Mouse (Mus musculus): Measurements from ENCODE around the gene Il13. TPM values are rescaled to one million over a fixed set of nuclear protein-coding genes. Genes with fewer than 3 reads are reported as not detected.

The Il13 gene
- not detected in 2 replicates for polyA plus RNA-seq (2016; fragmentation: Nextera tagmentation; extraction: Ambion mirVana)

DNA sequence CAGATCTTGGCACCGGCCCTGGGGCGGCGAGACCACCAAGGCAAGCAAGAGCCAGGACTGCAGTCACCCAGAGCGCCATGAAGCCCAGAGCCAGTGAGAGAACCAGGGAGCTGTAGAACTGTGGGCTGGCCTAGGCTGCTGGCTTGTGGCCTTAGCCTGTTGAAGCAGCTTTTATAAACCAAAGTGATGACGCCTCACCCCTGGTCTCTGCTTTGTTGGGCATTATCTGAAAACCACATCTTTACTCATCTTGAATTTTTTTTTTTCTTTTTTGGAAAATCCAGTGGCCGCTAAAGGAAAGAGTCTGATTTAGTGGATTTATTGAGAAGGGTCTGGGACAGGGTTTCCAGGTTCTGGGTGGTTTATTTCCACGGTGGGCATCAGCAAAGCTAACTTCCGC is at the start of gene Il13:
Gene Il13 (minus strand): TSS at position 147 of the 400 bp plus-strand sequence.
- WGBS: 92% methylated on average over 8 of the region's 8 CpGs

DNA sequence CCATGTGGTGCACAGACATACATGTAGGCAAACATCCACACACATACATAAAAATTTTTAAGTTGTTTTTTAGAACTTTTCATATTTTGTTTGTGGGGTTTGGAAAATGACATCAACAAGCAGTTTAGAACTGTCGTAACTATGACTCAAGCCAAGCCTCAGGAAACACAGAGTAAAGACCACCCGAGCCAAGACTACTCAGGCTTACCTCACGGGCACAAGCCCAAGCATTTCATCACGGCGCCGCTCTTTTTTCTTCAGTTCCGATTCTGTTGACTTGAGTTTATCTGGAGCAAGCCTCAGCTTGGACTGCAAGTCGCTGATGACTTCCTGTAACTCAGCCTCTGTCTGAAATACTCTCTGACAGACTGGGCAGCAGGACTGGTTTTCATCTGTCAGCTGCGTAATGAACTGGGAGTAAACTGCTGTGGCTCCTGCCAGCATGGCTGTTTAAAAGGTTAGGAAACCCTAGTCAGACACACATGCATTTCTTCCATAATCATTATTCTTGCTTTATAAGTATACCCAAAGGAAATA is 48.6 kb upstream of the Il13 start:
- H3K9ac ChIP-seq: no peak overlapping the region
- H3K9me3 ChIP-seq: no peaks in the 10 kb centered on the region
- peaks cover 24% of the 10 kb centered on the region for H3K36me3 ChIP-seq
- no peaks in the 10 kb centered on the region for H3K4me1 ChIP-seq
- H3K4me3 ChIP-seq: no peak overlapping the region
- H3K4me2 ChIP-seq (replicated peaks): no peak overlapping the region
- H3K27me3 ChIP-seq (replicated peaks): no peaks in the 10 kb centered on the region
- ATAC-seq (ENCODE audit: low FRiP score, low read depth): no peak
- H3K27ac ChIP-seq: no peak overlapping the region
- WGBS: 93% methylated on average over 9 of the region's 9 CpGs

More for the DNA sequence above, at the start of gene Il13:
- Histone ChIP-seq H3K27me3 (replicated peaks) (peaks cover 21% of the 10 kb centered on the region), H3K36me3 (no peaks in the 10 kb centered on the region), H3K4me2 (replicated peaks) (no peak within 1 kb of the TSS), H3K27ac (no peak within 1 kb of the TSS), H3K4me1 (peaks cover 14% of the 10 kb centered on the region), H3K9ac (no peak within 1 kb of the TSS), H3K9me3 (no peaks in the 10 kb centered on the region), H3K4me3 (no peak within 1 kb of the TSS)
- no peak for ATAC-seq (ENCODE audit: low FRiP score, low read depth)

DNA sequence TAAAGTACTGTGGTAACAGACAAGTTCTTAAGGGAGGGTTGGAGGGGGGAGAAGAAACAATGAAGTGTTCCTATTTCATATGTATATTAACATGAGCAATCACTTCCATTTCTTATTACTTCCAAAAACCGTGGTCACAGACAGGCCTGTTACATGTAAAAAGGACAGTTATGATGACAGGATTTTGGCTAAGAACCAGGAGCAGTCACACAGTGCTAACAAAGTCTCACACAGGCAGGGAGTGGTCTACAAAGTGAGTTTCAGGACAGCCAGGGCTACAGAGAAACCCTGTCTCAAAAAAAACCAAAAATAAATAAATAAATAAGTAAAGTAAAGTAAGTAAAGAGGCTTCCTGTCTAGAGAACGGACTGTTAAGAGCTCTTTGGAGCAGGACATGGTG is 47.7 kb upstream of the Il13 start:
- Histone ChIP-seq H3K4me1 (no peaks in the 10 kb centered on the region), H3K4me3 (no peak overlapping the region), H3K27me3 (replicated peaks) (no peaks in the 10 kb centered on the region), H3K36me3 (peaks cover 24% of the 10 kb centered on the region), H3K4me2 (replicated peaks) (no peak overlapping the region), H3K9me3 (no peaks in the 10 kb centered on the region), H3K9ac (no peak overlapping the region), H3K27ac (no peak overlapping the region)
- WGBS: 93% methylated on average over 2 of the region's 2 CpGs
- no peak for ATAC-seq (ENCODE audit: low FRiP score, low read depth)

DNA sequence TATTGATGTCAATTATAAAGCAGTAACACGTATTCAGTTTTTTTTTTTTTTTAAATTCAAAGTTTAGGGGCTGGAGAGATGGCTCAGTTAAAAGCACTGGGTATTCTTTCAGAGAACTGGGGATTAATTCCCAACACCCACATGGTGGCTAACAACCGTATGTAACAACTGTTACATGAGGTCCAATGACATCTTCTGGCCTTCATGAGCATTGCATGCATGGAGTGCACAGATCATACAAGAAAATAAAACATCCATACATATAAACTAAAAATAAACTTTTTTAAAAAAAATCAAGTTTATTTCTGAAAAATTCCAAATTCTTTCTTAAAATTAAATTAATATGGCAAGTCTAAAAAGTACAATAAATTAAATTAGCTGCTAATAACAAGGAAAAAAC is 47.2 kb upstream of the Il13 start:
- 95% methylated on average over 2 of the region's 2 CpGs for WGBS
- no peak for ATAC-seq (ENCODE audit: low FRiP score, low read depth)
- Histone ChIP-seq H3K36me3 (peaks cover 21% of the 10 kb centered on the region), H3K4me3 (no peak overlapping the region), H3K4me1 (no peaks in the 10 kb centered on the region), H3K27ac (no peak overlapping the region), H3K27me3 (replicated peaks) (no peaks in the 10 kb centered on the region), H3K9ac (no peak overlapping the region), H3K9me3 (no peaks in the 10 kb centered on the region), H3K4me2 (replicated peaks) (no peak overlapping the region)

DNA sequence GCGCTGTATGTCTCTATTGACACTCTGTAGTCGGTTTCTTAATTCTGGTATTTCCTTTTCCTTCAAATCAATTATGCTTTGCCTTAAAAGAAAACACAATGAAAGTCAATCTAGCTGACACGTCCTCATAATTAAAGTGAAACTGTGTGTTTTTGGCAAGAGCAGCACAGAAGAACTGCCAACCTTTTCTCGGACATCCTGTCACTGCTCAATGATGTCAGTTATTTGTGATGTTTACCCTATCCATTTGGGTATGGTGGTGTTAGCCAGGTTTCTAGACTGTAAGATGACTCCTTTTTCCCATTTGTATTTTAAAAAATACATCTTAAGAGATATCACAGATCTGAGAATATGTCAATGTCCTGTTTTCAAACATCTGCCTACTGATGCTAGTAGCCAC is 45.6 kb upstream of the Il13 start:
- WGBS: 87% methylated on average over 4 of the region's 4 CpGs

DNA sequence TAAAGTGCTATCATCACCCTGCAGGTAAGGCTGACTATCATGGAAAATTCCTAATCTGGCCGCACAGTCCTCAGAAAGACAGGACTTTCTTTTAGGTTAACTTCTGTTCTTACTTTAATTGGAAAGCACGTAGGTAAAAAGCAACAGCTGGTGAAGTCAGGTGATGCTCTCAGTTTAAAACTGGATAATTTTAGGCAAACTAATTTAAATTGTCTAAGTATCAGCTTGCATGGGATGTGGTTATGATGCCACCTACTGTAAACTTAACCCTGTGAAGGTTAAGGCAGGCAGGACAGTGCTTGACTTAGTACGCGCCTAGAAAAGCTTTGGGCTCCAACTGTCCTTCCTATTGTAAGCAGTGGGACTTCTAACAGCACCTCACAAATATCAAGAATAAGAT is 36.9 kb upstream of the Il13 start:
- H3K27me3 ChIP-seq (replicated peaks): no peaks in the 10 kb centered on the region
- H3K36me3 ChIP-seq: peaks cover 39% of the 10 kb centered on the region
- H3K4me1 ChIP-seq: no peaks in the 10 kb centered on the region
- no peak overlapping the region for H3K9ac ChIP-seq
- no peak overlapping the region for H3K27ac ChIP-seq
- 97% methylated on average over 4 of the region's 4 CpGs for WGBS
- ATAC-seq (ENCODE audit: low FRiP score, low read depth): no peak
- no peak overlapping the region for H3K4me2 ChIP-seq (replicated peaks)
- no peak overlapping the region for H3K4me3 ChIP-seq
- no peaks in the 10 kb centered on the region for H3K9me3 ChIP-seq

More for the DNA sequence above, 45.6 kb upstream of the Il13 start:
- H3K9me3 ChIP-seq: no peaks in the 10 kb centered on the region
- no peak overlapping the region for H3K4me2 ChIP-seq (replicated peaks)
- H3K27ac ChIP-seq: no peak overlapping the region
- ATAC-seq (ENCODE audit: low FRiP score, low read depth): no peak
- peaks cover 28% of the 10 kb centered on the region for H3K36me3 ChIP-seq
- H3K27me3 ChIP-seq (replicated peaks): no peaks in the 10 kb centered on the region
- no peaks in the 10 kb centered on the region for H3K4me1 ChIP-seq
- no peak overlapping the region for H3K9ac ChIP-seq
- H3K4me3 ChIP-seq: no peak overlapping the region

DNA sequence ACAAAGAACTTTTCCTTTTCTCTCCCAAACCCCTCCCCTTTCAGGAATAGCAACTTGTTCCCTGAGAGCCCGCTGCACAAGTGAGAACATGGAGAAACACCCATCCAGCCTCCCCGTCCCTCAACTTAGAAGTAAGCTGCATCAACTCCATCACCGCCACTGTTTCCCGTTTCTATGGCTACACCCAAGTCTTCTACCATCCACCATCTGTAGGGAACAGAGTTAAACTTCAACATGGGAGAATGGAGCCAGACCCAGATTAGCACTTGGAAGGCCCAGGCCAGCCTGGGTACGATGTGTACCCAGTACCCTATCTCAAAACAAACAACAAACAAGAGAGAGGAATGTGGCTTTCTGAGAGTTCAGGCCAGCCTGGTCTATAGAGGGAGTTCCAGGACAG is 29.6 kb upstream of the Il13 start:
- Histone ChIP-seq H3K4me3 (no peak overlapping the region), H3K4me2 (replicated peaks) (no peak overlapping the region), H3K9ac (no peak overlapping the region), H3K27ac (no peak overlapping the region), H3K4me1 (no peaks in the 10 kb centered on the region), H3K9me3 (no peaks in the 10 kb centered on the region), H3K36me3 (peaks cover 22% of the 10 kb centered on the region), H3K27me3 (replicated peaks) (no peaks in the 10 kb centered on the region)
- 81% methylated on average over 5 of the region's 5 CpGs for WGBS
- ATAC-seq (ENCODE audit: low FRiP score, low read depth): no peak

DNA sequence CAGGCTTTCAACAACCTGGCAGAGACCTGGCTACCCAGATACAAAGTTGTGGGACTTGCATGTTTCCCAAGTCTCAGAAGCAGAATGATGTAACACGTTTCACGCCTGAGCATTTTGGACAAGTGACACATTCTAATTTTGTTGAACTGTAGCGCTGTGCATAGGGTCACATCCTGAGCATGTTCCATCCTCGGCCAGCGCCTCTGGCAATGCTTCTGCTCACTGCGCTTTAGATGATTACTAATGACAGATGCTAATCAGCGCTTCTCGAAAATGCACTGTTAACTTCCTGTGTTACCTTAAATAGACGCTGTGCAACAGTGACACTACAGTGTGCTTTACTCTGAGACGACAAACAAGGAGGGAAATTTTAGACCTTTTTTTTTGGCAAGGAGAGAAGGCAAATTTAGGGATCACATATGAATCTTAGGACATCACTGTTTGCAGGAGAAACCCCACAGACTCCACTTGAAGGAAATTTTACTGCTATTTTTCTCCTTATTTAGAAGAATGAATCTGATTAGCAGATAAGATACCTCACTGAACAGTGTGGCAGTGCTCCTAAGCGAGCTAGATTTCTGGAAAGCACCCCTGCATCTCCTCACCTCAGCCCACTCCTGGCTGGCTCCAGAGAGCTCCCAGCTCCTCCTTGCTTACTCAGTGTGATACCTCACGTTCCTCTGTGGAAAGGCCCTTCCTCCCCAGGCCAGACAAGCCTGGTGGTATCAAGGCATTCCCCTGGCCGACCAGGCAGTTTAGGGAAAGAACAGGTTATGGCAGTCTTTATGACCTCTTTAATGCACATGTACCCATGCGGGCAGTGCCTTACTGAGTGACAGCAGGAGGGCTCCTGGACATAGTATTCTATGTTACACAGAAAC is 28.5 kb upstream of the Il13 start:
- H3K27me3 ChIP-seq (replicated peaks): no peaks in the 10 kb centered on the region
- 84% methylated on average over 14 of the region's 14 CpGs for WGBS

DNA sequence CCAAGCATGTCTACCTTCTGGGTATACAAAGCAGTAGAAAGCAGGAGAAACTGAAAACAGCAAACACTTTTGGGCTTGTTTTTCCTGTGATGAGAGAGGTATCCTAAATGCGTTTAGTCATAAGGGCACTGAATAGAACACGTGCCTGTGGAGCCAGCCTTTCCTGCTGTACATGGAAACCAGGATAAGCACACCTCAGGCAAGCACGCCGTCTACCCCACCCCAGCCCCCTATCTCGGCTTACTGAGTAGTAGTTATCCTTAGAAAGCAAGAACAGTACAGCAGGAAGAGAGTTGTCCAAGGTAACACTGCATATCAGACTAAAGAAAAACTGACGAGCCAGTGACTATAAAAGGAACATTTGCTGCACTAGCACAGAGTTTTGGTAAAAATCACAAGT is 23.3 kb upstream of the Il13 start:
- H3K4me2 ChIP-seq (replicated peaks): no peak overlapping the region
- H3K27me3 ChIP-seq (replicated peaks): no peaks in the 10 kb centered on the region
- H3K9ac ChIP-seq: no peak overlapping the region
- H3K9me3 ChIP-seq: no peaks in the 10 kb centered on the region
- no peak overlapping the region for H3K27ac ChIP-seq
- WGBS: 89% methylated on average over 6 of the region's 6 CpGs
- no peak for ATAC-seq (ENCODE audit: low FRiP score, low read depth)
- 0 out of 2 replicates have a peak, but pooled peaks cover 8% of the 10 kb centered on the region for H3K36me3 ChIP-seq
- no peaks in the 10 kb centered on the region for H3K4me1 ChIP-seq
- H3K4me3 ChIP-seq: no peak overlapping the region

More for the DNA sequence above, 28.5 kb upstream of the Il13 start:
- Histone ChIP-seq H3K4me2 (replicated peaks) (no peak overlapping the region), H3K4me1 (no peaks in the 10 kb centered on the region), H3K36me3 (peaks cover 15% of the 10 kb centered on the region), H3K9me3 (no peaks in the 10 kb centered on the region), H3K27ac (no peak overlapping the region), H3K9ac (no peak overlapping the region), H3K4me3 (no peak overlapping the region)
- no peak for ATAC-seq (ENCODE audit: low FRiP score, low read depth)

DNA sequence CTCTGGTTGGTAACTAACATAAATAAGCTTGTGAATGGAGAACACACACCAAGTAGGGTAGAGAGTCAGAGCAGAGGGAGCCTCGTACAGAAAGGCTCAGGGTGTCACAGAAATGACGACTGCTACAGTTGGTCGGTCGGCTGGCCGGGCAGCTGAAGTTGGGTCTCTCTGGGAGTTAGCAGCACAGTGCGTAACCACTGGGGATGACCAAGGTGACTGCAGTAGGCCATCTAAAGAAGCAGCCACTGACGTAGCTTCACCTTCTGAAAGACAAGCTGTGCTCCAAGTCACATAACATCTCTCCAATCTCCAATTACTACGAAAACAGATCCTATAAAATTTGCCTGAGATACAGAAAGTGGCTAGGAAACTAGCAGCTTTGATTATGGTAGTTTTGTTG is 22.9 kb upstream of the Il13 start:
- Histone ChIP-seq H3K27ac (no peak overlapping the region), H3K9me3 (no peaks in the 10 kb centered on the region), H3K9ac (no peak overlapping the region), H3K27me3 (replicated peaks) (no peaks in the 10 kb centered on the region), H3K4me2 (replicated peaks) (no peak overlapping the region), H3K4me3 (no peak overlapping the region), H3K4me1 (no peaks in the 10 kb centered on the region), H3K36me3 (0 out of 2 replicates have a peak, but pooled peaks cover 8% of the 10 kb centered on the region)
- ATAC-seq (ENCODE audit: low FRiP score, low read depth): no peak
- 90% methylated on average over 8 of the region's 8 CpGs for WGBS

DNA sequence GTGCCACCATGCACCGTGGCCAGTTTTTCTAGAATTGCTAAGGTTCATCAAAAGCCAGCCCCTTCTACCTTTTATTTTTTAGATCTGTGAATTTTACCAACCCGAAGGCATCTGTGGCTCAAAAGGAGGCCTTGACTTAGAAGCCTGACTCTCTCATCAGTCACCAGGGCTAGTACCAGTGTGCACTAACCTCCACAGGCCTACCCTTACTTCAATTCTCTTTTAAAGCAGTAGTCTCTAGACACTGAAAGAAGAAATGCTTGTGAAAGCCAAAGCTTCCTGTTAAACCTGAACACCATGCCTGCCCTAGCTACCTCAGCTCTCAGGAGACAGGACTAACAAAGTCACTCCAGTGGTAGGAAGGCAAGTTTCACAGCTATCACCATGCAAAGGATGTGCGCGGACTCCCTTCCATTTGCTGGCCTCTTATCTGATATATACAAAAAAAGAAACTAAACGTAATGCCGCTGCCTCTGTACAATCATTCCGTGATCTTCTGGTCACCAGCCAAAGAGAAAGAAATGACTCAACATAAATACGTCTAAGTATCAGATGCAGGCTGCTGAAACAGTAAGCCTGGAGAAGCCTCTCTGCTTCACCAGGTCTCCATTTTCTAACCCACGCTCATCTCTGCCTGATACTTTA is 22.2 kb upstream of the Il13 start:
- no peak overlapping the region for H3K27ac ChIP-seq
- 95% methylated on average over 9 of the region's 9 CpGs for WGBS
- H3K36me3 ChIP-seq: peaks cover 10% of the 10 kb centered on the region; the same call in 1 of the 2 replicates
- H3K27me3 ChIP-seq (replicated peaks): no peaks in the 10 kb centered on the region
- H3K9me3 ChIP-seq: no peaks in the 10 kb centered on the region
- no peak overlapping the region for H3K4me3 ChIP-seq
- H3K9ac ChIP-seq: no peak overlapping the region
- no peak overlapping the region for H3K4me2 ChIP-seq (replicated peaks)
- H3K4me1 ChIP-seq: no peaks in the 10 kb centered on the region
- ATAC-seq (ENCODE audit: low FRiP score, low read depth): no peak

DNA sequence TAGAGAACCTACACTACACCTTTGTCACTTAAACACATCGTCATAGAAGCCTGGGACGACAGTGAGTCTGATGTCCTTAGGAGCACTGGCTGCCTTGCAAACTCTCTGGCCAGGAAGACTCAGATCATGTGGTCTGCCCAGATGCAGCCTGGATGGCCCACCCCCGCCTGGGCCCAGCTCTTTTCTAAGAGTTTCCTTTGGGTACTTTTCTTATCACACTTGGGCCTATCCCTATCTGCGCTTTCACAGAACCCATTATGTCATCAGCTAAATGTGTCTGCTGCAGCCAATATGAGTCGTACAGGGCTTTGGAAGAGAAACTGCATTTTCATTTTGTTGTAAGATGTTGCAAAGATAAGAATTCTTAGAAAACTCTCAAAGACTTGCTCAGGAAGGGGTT is 20.5 kb upstream of the Il13 start:
- H3K36me3 ChIP-seq: peaks cover 21% of the 10 kb centered on the region
- WGBS: 92% methylated on average over 5 of the region's 5 CpGs
- H3K9ac ChIP-seq: no peak overlapping the region
- no peaks in the 10 kb centered on the region for H3K27me3 ChIP-seq (replicated peaks)
- no peak for ATAC-seq (ENCODE audit: low FRiP score, low read depth)
- H3K4me1 ChIP-seq: no peaks in the 10 kb centered on the region
- H3K27ac ChIP-seq: no peak overlapping the region
- no peak overlapping the region for H3K4me3 ChIP-seq
- no peaks in the 10 kb centered on the region for H3K9me3 ChIP-seq
- H3K4me2 ChIP-seq (replicated peaks): no peak overlapping the region

Data from neural tube, embryonic 12.5 days (tissue).